Mouse (Mus musculus): ENCODE measurements around the gene Rab7.

DNA sequence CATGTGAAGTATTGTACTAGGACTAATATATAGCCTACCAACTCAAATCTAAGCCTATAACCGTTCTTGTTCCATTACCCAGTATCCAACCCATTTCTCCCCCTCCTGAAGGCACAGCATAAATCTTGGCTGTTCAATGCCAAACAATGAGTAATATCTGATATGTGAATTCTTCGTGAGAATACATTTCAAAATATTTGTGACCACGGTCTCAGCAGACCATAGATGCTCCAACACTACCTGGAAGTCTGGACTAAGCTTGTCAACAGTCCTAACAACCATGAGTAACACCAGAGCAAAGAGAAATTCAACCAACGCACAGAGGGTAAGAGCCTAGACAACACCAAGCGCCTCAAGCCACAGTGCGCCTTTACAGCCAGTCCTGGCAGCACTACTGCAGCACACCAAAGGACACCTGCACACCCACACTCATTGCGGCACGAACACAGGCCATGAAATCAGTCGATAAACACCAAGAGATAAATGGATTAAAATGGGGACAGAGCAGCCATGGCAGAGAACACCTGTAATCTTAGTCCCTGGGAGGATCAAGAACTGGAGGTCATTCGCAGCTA lies 21.7 kb downstream of the Rab7 start:
- TF ChIP-seq POLR2A (IDR thresholded peaks at IDR 0.05; ENCODE audit: low read depth, low read length), result no peak
- TF ChIP-seq EP300 (IDR thresholded peaks at IDR 0.05; ENCODE audit: low read length), result no peak
- TF ChIP-seq GABPA (IDR thresholded peaks at IDR 0.05; ENCODE audit: insufficient replicate concordance, low read depth, low read length), result no peak
- no peak for TF ChIP-seq CTCF (conservative IDR thresholded peaks at IDR 0.05 in 1 of 2, IDR thresholded peaks at IDR 0.05 in 1 of 2; ENCODE audit: low read depth in 2 of 2, low read length in 2 of 2)
- no peak for TF ChIP-seq RCOR1 (conservative IDR thresholded peaks at IDR 0.05; ENCODE audit: low read depth, low read length)
- no peak for TF ChIP-seq ZMIZ1 (IDR thresholded peaks at IDR 0.05; ENCODE audit: low read depth, low read length)
- TF ChIP-seq TBP (conservative IDR thresholded peaks at IDR 0.05; ENCODE audit: low read depth, low read length), result no peak
- TF ChIP-seq RAD21 (IDR thresholded peaks at IDR 0.05; ENCODE audit: low read depth, low read length), result no peak
